Mouse (Mus musculus) heart, postnatal 0 days (tissue): Measurements from ENCODE around the gene Il17c.

Source experiments
- CTCF ChIP-seq: IDR thresholded peaks from 2 replicates; pipeline ENCODE4 v1.5.1; 2016; ENCODE audit warnings: antibody characterized with exemption, control low read depth, low read depth
- EP300 ChIP-seq: IDR thresholded peaks from 2 replicates; pipeline ENCODE4 v1.6.1; 2016; ENCODE audit warnings: antibody characterized with exemption, low read depth

- TF ChIP-seq CTCF (no peak), EP300 (no peak)
Observed at GRCm38 (mm10) chr8:122442781-122443180, 21.0 kb downstream of the Il17c start.
